Mouse (Mus musculus) ES-E14 (cell line): ENCODE data around the gene Nol12. TPM values are rescaled to one million over a fixed set of nuclear protein-coding genes. Genes with fewer than 3 reads are reported as not detected.
A peak's percentile ranks its signal among the peaks of the same experiment; 100 is the strongest.

Source experiments
- DNase-seq: peaks from one replicate; pipeline ENCODE4 v3.0.0-alpha.2; 2013; ENCODE audit warnings: low read depth, low spot score
- H3K27ac ChIP-seq: 2 replicates; pipeline ENCODE4 v1.5.1; 2012; ENCODE audit warnings: low read depth, mild to moderate bottlenecking, low read length, moderate library complexity, mixed read lengths; ENCODE audit not compliant: poor library complexity, insufficient read depth, severe bottlenecking
- H3K36me3 ChIP-seq: 2 replicates; pipeline ENCODE4 v1.6.1; 2012; ENCODE audit warnings: mild to moderate bottlenecking, low read length, moderate library complexity, mixed read lengths; ENCODE audit not compliant: control insufficient read depth, poor library complexity, insufficient read depth, severe bottlenecking
- H3K4me1 ChIP-seq, 2 experiments: fragments of 150-350 bp in 1 of 2; sonication (generic) in 1 of 2; 2 replicates each; pipeline ENCODE4 v1.6.1; 2012; ENCODE audit warnings: low read length in 2 of 2, mild to moderate bottlenecking in 1 of 2, mixed read lengths in 1 of 2; ENCODE audit not compliant: control insufficient read depth in 2 of 2, insufficient read depth in 2 of 2, poor library complexity in 1 of 2
- H3K4me3 ChIP-seq, 2 experiments: fragments of 150-350 bp in 1 of 2; sonication (generic) in 1 of 2; 2 replicates each; pipeline ENCODE4 v1.5.1; 2012; ENCODE audit warnings: low read length in 2 of 2, low read depth in 1 of 2, mild to moderate bottlenecking in 1 of 2, mixed read lengths in 1 of 2; ENCODE audit not compliant: insufficient read depth in 1 of 2, poor library complexity in 1 of 2, severe bottlenecking in 1 of 2
- H3K9ac ChIP-seq: 2 replicates; pipeline ENCODE4 v1.6.1; 2012; ENCODE audit warnings: low read depth, mild to moderate bottlenecking, low read length, mixed read lengths; ENCODE audit not compliant: poor library complexity, insufficient read depth, severe bottlenecking
- H3K9me3 ChIP-seq: fragments of 150-350 bp; sonication (generic); 2 replicates; pipeline ENCODE4 v1.6.1; 2012; ENCODE audit warnings: low read depth, mild to moderate bottlenecking, low read length; ENCODE audit not compliant: control insufficient read depth, insufficient read depth
- CHD2 ChIP-seq: IDR thresholded peaks from 2 replicates; pipeline ENCODE4 v1.6.1; 2014; ENCODE audit warnings: mild to moderate bottlenecking, low read depth, low read length, inconsistent platforms
- HCFC1 ChIP-seq: IDR thresholded peaks from 2 replicates; pipeline ENCODE4 v1.6.1; 2012; ENCODE audit warnings: low read length, inconsistent platforms, borderline replicate concordance; ENCODE audit not compliant: insufficient read depth
- MAFK ChIP-seq: IDR thresholded peaks from 2 replicates; pipeline ENCODE4 v1.6.1; 2014; ENCODE audit warnings: mild to moderate bottlenecking, low read depth, low read length, inconsistent platforms; ENCODE audit not compliant: insufficient read depth
- ZC3H11A ChIP-seq: IDR thresholded peaks from 2 replicates; pipeline ENCODE4 v1.6.1; 2012; ENCODE audit warnings: low read depth, mild to moderate bottlenecking, inconsistent platforms, low read length, borderline replicate concordance
- ZNF384 ChIP-seq: IDR thresholded peaks from 2 replicates; pipeline ENCODE4 v1.6.1; 2012; ENCODE audit warnings: low read depth, low read length, inconsistent platforms
- in situ Hi-C, 2 experiments: fragments of 600-800 bp; cut with MboI; formaldehyde crosslinking; loops; one replicate each; pipeline ENCODE4 v1.15.1; 2025; ENCODE audit warnings: low sequenced_read_pairs in 2 of 2, inconsistent platforms in 1 of 2; ENCODE audit not compliant: unreplicated experiment in 2 of 2
- total RNA-seq: library from RNA; depleted of rRNA; stranded (reverse); fragments of 300-350 nt; gene quantifications from 2 replicates; pipeline ENCODE4 v1.2.3, GENCODE M21; 2012

Nol12 gene
- total RNA-seq, 1 experiment = 26.6 TPM

DNA sequence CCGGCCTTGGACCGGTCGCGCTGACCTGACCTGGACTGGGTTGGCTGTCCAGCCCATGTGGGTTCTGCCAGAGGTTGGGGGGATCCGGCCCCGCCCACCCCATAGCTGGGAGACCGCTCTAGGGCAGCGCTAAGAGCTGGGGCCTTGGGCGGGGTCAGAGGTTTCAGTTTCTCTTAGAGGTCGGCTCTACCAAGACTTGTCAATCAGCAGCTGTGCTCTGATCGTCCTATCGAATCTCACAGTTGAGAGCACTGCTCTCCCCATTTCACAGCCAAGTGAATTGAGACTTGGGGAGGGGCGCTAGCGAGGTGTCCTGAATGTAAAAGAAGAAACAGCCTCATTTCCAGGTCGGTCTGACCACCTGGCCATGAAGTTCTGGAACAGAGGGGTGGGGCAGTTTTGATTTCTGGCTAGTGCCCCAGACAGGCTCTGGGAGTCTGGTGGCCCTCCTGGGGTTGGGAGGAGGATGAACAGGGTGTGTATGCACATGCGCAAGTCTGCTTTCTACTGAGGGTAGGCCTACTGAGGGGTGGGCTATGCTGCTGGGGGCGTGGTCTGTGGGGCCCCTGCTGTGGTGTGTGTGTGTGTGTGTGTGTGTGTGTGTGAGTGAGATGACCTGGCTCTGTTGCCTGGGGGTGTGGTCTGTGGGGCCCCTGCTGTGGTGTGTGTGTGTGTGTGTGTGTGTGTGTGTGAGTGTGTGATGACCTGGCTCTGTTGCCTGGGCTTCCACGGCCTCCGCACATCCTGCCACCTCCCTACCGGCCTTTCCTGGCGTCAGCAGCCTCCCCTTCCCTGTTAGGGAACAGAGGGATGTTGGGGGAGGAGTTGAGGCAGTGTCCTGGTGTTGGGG is 48.9 kb downstream of the Nol12 start:
- Histone ChIP-seq H3K9me3 (no peaks in the 10 kb centered on the region), H3K4me3 (peak overlapping the region; percentile 80 to 100), H3K9ac (peak overlapping the region; percentile 74), H3K27ac (peak overlapping the region; percentile 74), H3K36me3 (no peaks in the 10 kb centered on the region), H3K4me1 (peaks cover 0 to 12% of the 10 kb centered on the region in 2 experiments; a peak in 1 of 4 replicates)
- peak; percentile 86 for DNase-seq
- TF ChIP-seq MAFK = no peak
- no peak for TF ChIP-seq ZC3H11A
- no peak for TF ChIP-seq HCFC1
- no peak for TF ChIP-seq CHD2
- TF ChIP-seq ZNF384 = no peak
- in situ Hi-C loops = no loop called here

DNA sequence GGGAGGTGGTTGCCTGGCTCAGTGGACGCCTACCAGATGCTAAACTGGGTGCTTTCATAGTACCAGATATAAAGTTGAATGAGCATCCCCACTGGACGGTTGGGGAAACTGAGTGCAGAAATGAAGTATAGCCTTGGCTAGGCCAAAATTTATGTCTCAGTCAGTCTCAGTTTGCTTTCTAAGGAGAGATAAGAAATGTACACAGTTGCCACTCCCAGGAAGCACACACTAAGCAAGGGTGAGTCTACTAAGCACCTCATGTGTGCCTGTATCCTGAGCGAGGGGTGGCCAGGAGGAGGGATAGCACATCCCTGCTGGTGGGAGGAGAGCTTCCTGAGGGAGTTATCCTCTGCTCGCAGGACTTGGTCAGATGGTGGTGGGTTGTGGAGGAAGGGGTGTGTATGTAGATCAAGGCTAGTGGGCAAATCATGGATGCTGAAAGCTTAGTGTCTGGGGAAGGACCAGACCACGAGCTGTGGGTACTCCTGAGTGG is 49.6 kb downstream of the Nol12 start:
- H3K4me1 ChIP-seq = peaks cover 0 to 11% of the 10 kb centered on the region in 2 experiments; a peak in 1 of 4 replicates
- H3K4me3 ChIP-seq = no peak overlapping the region
- no peaks in the 10 kb centered on the region for H3K36me3 ChIP-seq
- no peak for TF ChIP-seq ZC3H11A
- TF ChIP-seq HCFC1 = no peak
- TF ChIP-seq ZNF384 = no peak
- no peak overlapping the region; the same call in 1 of the 2 replicates for H3K27ac ChIP-seq
- DNase-seq = no peak
- H3K9me3 ChIP-seq = no peaks in the 10 kb centered on the region
- in situ Hi-C loops = no loop called here
- no peak overlapping the region for H3K9ac ChIP-seq

DNA sequence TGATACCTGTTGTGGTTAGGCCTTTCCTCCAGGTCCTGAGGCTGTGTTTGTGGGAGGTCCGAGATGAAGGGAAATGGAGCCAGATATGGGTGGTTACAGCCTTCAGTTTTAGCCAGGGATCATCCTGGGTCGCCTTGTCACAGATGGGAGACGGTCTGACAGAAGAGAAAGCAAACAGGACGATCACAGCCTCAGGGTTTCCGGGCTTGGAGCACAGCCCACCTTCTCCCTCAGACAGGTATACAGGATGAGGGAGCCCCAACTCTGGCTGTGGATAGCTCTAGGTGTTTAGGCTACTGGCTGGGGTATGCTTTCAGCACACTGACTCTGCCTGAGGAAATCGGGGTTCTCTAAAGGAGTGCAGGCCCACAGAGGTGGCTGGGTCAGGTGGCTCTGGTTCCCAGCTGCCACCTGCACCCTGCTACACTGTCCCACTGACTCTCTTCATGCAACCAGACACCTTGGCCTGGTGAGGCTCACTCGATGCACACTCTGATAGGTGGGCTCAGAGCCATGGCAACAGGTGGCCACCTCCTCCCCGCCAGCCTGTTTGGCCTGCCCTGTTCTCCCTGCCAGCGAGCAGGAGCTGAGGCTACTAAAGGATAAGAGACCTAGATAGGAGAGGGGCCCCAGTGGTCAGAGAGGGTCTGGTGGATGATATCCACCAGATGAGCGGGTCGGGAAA is 51.9 kb downstream of the Nol12 start:
- no peak for DNase-seq
- TF ChIP-seq CHD2 (no peak), ZNF384 (no peak), MAFK (no peak), ZC3H11A (no peak), HCFC1 (no peak)
- Histone ChIP-seq H3K4me1 (peaks cover 0 to 12% of the 10 kb centered on the region in 2 experiments; a peak in 1 of 4 replicates), H3K27ac (no peak overlapping the region), H3K4me3 (no peak overlapping the region), H3K9me3 (no peaks in the 10 kb centered on the region), H3K36me3 (peaks cover 5% of the 10 kb centered on the region; the same call in 1 of the 2 replicates), H3K9ac (no peak overlapping the region)
- in situ Hi-C loops = no loop called here

GRCm38 (mm10) chr15:78988499-78988971 is 53.8 kb downstream of the Nol12 start:
- no peak overlapping the region for H3K9ac ChIP-seq
- DNase-seq = no peak

More at GRCm38 (mm10) chr15:78988499-78988971, 53.8 kb downstream of the Nol12 start:
- Histone ChIP-seq H3K4me3 (no peak overlapping the region), H3K36me3 (peaks cover 9% of the 10 kb centered on the region; the same call in 1 of the 2 replicates), H3K27ac (no peak overlapping the region), H3K9me3 (no peaks in the 10 kb centered on the region), H3K4me1 (peaks cover 0 to 12% of the 10 kb centered on the region in 2 experiments; a peak in 1 of 4 replicates)
- in situ Hi-C loops = no loop called here
- TF ChIP-seq MAFK (no peak), ZC3H11A (no peak), ZNF384 (no peak), CHD2 (no peak), HCFC1 (no peak)
